8 mouse cellular contexts compared by ENCODE assay signal in the genomic region with DNA sequence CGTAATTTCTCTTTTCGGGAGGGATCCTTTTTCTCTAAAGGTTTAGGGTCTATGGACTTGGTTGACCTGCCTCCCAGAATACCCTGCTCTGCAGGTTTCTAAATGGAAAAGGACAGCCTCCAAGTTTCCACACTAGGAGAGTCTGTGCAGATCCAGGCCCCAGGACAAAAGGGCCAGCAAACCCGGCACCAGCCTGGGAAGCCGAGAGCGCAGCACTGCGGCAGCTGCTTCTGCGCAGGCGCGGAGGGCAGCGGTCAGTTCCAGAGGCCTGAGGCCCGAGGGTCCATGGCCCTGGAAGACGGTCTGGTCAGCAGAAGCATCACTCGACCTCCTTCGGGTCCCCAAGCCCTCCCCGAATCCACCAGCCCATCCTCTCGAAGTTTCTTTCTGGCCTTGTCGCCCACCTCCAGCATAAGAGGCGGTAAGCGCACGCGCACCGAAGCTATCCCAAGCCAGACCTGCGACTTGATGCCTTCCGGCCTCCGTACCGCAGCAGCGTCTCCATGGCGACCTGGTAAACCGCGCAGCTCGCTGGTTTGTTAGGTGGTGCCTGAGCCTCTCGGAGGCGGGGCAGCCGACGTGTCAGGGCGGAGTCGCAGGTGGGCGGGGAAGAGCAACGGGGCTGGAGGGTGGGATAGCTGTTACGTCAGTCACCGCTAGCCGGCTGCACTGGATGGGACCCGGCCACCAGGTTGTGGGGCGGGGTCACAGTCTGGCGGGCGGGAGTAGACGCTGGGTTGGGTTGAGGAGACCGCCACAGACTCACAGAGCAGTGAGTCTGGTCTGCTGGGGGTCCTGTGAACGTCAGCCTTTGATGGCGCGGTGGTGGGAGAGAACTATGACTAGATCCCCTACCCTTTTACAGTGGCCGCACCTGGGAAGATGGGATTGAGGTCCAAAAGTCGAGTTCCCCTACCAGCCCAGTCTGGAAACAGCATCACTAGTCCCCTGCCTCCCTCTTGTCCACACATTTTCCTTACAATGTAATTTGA. TPM values are rescaled to one million over a fixed set of nuclear protein-coding genes. Genes with fewer than 3 reads are reported as not detected.
DNase-seq lines count a peak whose midpoint lies in the region; ATAC-seq and TF ChIP-seq lines count a peak whose summit lies in the region.

A gene (plus strand): TSS at position 235 of the 992 bp plus-strand sequence.
A gene (minus strand): TSS at position 554 of the 992 bp plus-strand sequence.

- no peaks in the 10 kb centered on the region for H3K4me1 ChIP-seq in bone marrow, adult 2 months (ENCODE audit: control insufficient read depth, insufficient read depth, low read length)
- H3K4me1 ChIP-seq in embryonic facial prominence, embryonic 15.5 days: peaks cover 8% of the 10 kb centered on the region; the same call in 1 of the 2 replicates
- peaks cover 4% of the 10 kb centered on the region for H3K4me1 ChIP-seq in limb, embryonic 14.5 days (ENCODE audit: control insufficient read depth, insufficient read depth, low read length)
- H3K4me1 ChIP-seq in midbrain, postnatal 0 days (ENCODE audit: insufficient read depth, low read length): peaks cover 4% of the 10 kb centered on the region

- no peaks in the 10 kb centered on the region for H3K9me3 ChIP-seq in embryonic facial prominence, embryonic 15.5 days (replicated peaks)
- H3K9me3 ChIP-seq in limb, embryonic 14.5 days (ENCODE audit: control insufficient read depth, low read length): no peaks in the 10 kb centered on the region
- no peaks in the 10 kb centered on the region for H3K9me3 ChIP-seq in midbrain, postnatal 0 days (ENCODE audit: low read length)

- peak; percentile 98 for ATAC-seq in embryonic facial prominence, embryonic 15.5 days (ENCODE audit: insufficient number of reproducible peaks, low FRiP score, low TSS enrichment, low read depth)
- ATAC-seq in limb, embryonic 14.5 days (ENCODE audit: low FRiP score, low read depth): peak; percentile 98
- peak; percentile 97 for ATAC-seq in midbrain, postnatal 0 days (ENCODE audit: low FRiP score)

- H3K27ac ChIP-seq in bone marrow, adult 2 months (ENCODE audit: control insufficient read depth, insufficient read depth, low read depth, low read length, poor library complexity): peak within 1 kb of the TSS; percentile 62
- H3K27ac ChIP-seq in embryonic facial prominence, embryonic 15.5 days (replicated peaks): peak within 1 kb of the TSS; percentile 81
- peak within 1 kb of the TSS; percentile 91 for H3K27ac ChIP-seq in limb, embryonic 14.5 days (replicated peaks; ENCODE audit: low read depth, low read length)
- peak within 1 kb of the TSS; percentile 87 for H3K27ac ChIP-seq in midbrain, postnatal 0 days (ENCODE audit: low read depth, low read length)

- H3K9ac ChIP-seq in embryonic facial prominence, embryonic 15.5 days: peak within 1 kb of the TSS; percentile 50
- peak within 1 kb of the TSS; percentile 85 for H3K9ac ChIP-seq in limb, embryonic 14.5 days (ENCODE audit: low read depth, low read length, severe bottlenecking)
- H3K9ac ChIP-seq in midbrain, postnatal 0 days (replicated peaks; ENCODE audit: low read length, poor library complexity, severe bottlenecking): peak within 1 kb of the TSS; percentile 65

- WGBS in bone marrow, adult 2 months: 1% methylated on average over 53 of the region's 53 CpGs
- WGBS in embryonic facial prominence, embryonic 15.5 days: 2% methylated on average over 53 of the region's 53 CpGs
- WGBS in limb, embryonic 14.5 days: 2% methylated on average over 53 of the region's 53 CpGs
- WGBS in midbrain, postnatal 0 days: 2% methylated on average over 52 of the region's 53 CpGs

- H3K27me3 ChIP-seq in embryonic facial prominence, embryonic 15.5 days: no peaks in the 10 kb centered on the region
- H3K27me3 ChIP-seq in limb, embryonic 14.5 days (ENCODE audit: control insufficient read depth, insufficient read depth, low read length): no peaks in the 10 kb centered on the region
- no peaks in the 10 kb centered on the region for H3K27me3 ChIP-seq in midbrain, postnatal 0 days (ENCODE audit: insufficient read depth, low read length)

- peak; percentile 62; the same call in 1 of the 2 replicates for TF ChIP-seq POLR2A in bone marrow, adult 2 months (IDR thresholded peaks at IDR 0.05; ENCODE audit: borderline replicate concordance, control insufficient read depth, low read depth, low read length)
- TF ChIP-seq POLR2A in limb, embryonic 14.5 days (IDR thresholded peaks at IDR 0.05; ENCODE audit: borderline replicate concordance, extremely low read depth, insufficient read depth, insufficient read length): peak; percentile 59; the same call in 1 of the 2 replicates

- DNase-seq in 416B (ENCODE audit: low read depth): peak; percentile 100
- peak; percentile 98 for DNase-seq in heart, adult 8-10 months (ENCODE audit: low spot score)
- DNase-seq in kidney, adult 9 months: peak; percentile 99
- DNase-seq in limb, embryonic 14.5 days (ENCODE audit: low spot score): peak; percentile 98
- DNase-seq in midbrain, postnatal 0 days (ENCODE audit: low spot score): peak; percentile 99
- peak; percentile 84 to 88 for DNase-seq in spleen, postnatal 14 days (ENCODE audit: low spot score in 2 of 2)

- H3K4me2 ChIP-seq in embryonic facial prominence, embryonic 15.5 days (replicated peaks): peak within 1 kb of the TSS; percentile 77
- peak within 1 kb of the TSS; percentile 69 for H3K4me2 ChIP-seq in limb, embryonic 14.5 days (replicated peaks; ENCODE audit: low read depth, low read length, severe bottlenecking)
- H3K4me2 ChIP-seq in midbrain, postnatal 0 days (ENCODE audit: low read depth, low read length, poor library complexity, severe bottlenecking): peak within 1 kb of the TSS; percentile 62

- peak within 1 kb of the TSS; percentile 90 for H3K4me3 ChIP-seq in bone marrow, adult 2 months (replicated peaks; ENCODE audit: control insufficient read depth, low read depth, low read length)
- H3K4me3 ChIP-seq in embryonic facial prominence, embryonic 15.5 days (replicated peaks): peak within 1 kb of the TSS; percentile 65
- H3K4me3 ChIP-seq in limb, embryonic 14.5 days (replicated peaks; ENCODE audit: low read length): peak within 1 kb of the TSS; percentile 61
- H3K4me3 ChIP-seq in midbrain, postnatal 0 days (ENCODE audit: low read depth, low read length): peak within 1 kb of the TSS; percentile 51

- peak; percentile 9; the same call in 1 of the 2 replicates for TF ChIP-seq CTCF in bone marrow, adult 2 months (IDR thresholded peaks at IDR 0.05; ENCODE audit: control insufficient read depth, insufficient read depth, low read length)
- TF ChIP-seq CTCF in midbrain, postnatal 0 days (IDR thresholded peaks at IDR 0.05): peak; percentile 44

- no peaks in the 10 kb centered on the region for H3K36me3 ChIP-seq in embryonic facial prominence, embryonic 15.5 days
- no peaks in the 10 kb centered on the region for H3K36me3 ChIP-seq in limb, embryonic 14.5 days (ENCODE audit: control insufficient read depth, insufficient read depth, low read length)
- no peaks in the 10 kb centered on the region for H3K36me3 ChIP-seq in midbrain, postnatal 0 days (ENCODE audit: insufficient read depth, low read length)

RNA-seq across cellular contexts. Expression of the first gene that starts in this region (rescaled TPM):
- polyA plus RNA-seq in bone marrow, adult 2 months (2011; ENCODE audit: insufficient read depth, insufficient read length, low replicate concordance, missing spikeins): 5.2 TPM in 1 of 2 replicates, not detected in the other
- polyA plus RNA-seq in embryonic facial prominence, embryonic 15.5 days (2015; fragmentation: Nextera tagmentation; extraction: Ambion mirVana): 1.9 and 3.0 TPM in 2 replicates
- 10 to 100 TPM; 15.6 to 18.8 (median 16.4) TPM for total RNA-seq in heart, adult 8-10 months (2022)
- 3.9 and 6.1 TPM in 2 replicates for polyA plus RNA-seq in limb, embryonic 14.5 days (2012; rRNA removed)
- 3.2 and 4.2 TPM in 2 replicates for polyA plus RNA-seq in limb, embryonic 14.5 days (2014; fragmentation: Nextera tagmentation; extraction: Ambion mirVana)
- total RNA-seq in midbrain, postnatal 0 days (2014; rRNA removed): 2.5 and 2.7 TPM in 2 replicates
- polyA plus RNA-seq in midbrain, postnatal 0 days (2015; fragmentation: Nextera tagmentation; extraction: Ambion mirVana): 5.6 and 6.6 TPM in 2 replicates

RNA-seq across cellular contexts. Expression of the second gene that starts in this region (rescaled TPM):
- polyA plus RNA-seq in bone marrow, adult 2 months (2011; ENCODE audit: insufficient read depth, insufficient read length, low replicate concordance, missing spikeins): 3.2 TPM in 1 of 2 replicates, not detected in the other
- polyA plus RNA-seq in embryonic facial prominence, embryonic 15.5 days (2015; fragmentation: Nextera tagmentation; extraction: Ambion mirVana): 0.12 and 0.26 TPM in 2 replicates
- under 1 TPM; 0.41 to 0.92 (median 0.43) TPM for total RNA-seq in heart, adult 8-10 months (2022)
- 3.2 and 4.1 TPM in 2 replicates for polyA plus RNA-seq in limb, embryonic 14.5 days (2012; rRNA removed)
- 0.14 and 0.32 TPM in 2 replicates for polyA plus RNA-seq in limb, embryonic 14.5 days (2014; fragmentation: Nextera tagmentation; extraction: Ambion mirVana)
- total RNA-seq in midbrain, postnatal 0 days (2014; rRNA removed): 33.2 and 35.6 TPM in 2 replicates
- 2.4 TPM in 2 replicates for polyA plus RNA-seq in midbrain, postnatal 0 days (2015; fragmentation: Nextera tagmentation; extraction: Ambion mirVana)

Comparison
In these comparisons a context has a peak if more than half of its experiments do, and no peak if none do; other contexts are left out.
1. Peak in every context shown above with its lines: DNase-seq, ATAC-seq, H3K4me3 ChIP-seq and H3K27ac ChIP-seq.
2. RNA of the second gene that starts in this region (total RNA-seq): 33.2 to 35.6 TPM in midbrain, postnatal 0 days; 0.41 to 0.92 TPM in heart, adult 8-10 months; every median in the first group is over 10 times any median in the second.